Mouse (Mus musculus) testis, postnatal 10 days (tissue): ENCODE data around the gene Wdfy3.
A peak's percentile ranks its signal among the peaks of the same experiment; 100 is the strongest.
"Not testable (repeated sequence)": the region's sequence is repeated elsewhere in the genome, so short reads cannot be mapped to it uniquely, and the experiment has no call there.

ENCODE experiments used
- DNase-seq: peaks from one replicate; pipeline ENCODE4 v3.0.0; 2021; ENCODE audit warnings: low spot score

Gene Wdfy3

GRCm38 (mm10) chr5:101945731-101946130, 124.0 kb downstream of the Wdfy3 start:
- no peak for DNase-seq

GRCm38 (mm10) chr5:101937909-101938596, 131.7 kb downstream of the Wdfy3 start:
- no peak for DNase-seq

- DNase-seq = no peak
Observed at GRCm38 (mm10) chr5:101937362-101937761, 132.4 kb downstream of the Wdfy3 start.

- no peak for DNase-seq
Observed at GRCm38 (mm10) chr5:101935893-101936292, 133.8 kb downstream of the Wdfy3 start.

- no peak for DNase-seq
Observed at GRCm38 (mm10) chr5:101934629-101935028, 135.1 kb downstream of the Wdfy3 start.

- DNase-seq = no peak
Observed at GRCm38 (mm10) chr5:101932971-101933810, 136.5 kb downstream of the Wdfy3 start.

GRCm38 (mm10) chr5:101931997-101932396, 137.7 kb downstream of the Wdfy3 start:
- no peak for DNase-seq

GRCm38 (mm10) chr5:101926311-101926710, 143.4 kb downstream of the Wdfy3 start:
- DNase-seq = no peak

GRCm38 (mm10) chr5:101923710-101924109, 146.0 kb downstream of the Wdfy3 start:
- no peak for DNase-seq

- DNase-seq = no peak
Observed at GRCm38 (mm10) chr5:101919559-101919958, 150.2 kb downstream of the Wdfy3 start.

- peak; percentile 19 for DNase-seq
Observed at GRCm38 (mm10) chr5:101909468-101909867, 160.3 kb downstream of the Wdfy3 start.

GRCm38 (mm10) chr5:101905624-101906023, 164.1 kb downstream of the Wdfy3 start:
- DNase-seq = no peak

- DNase-seq = not testable (repeated sequence)
Observed at GRCm38 (mm10) chr5:101904841-101905240, 164.9 kb downstream of the Wdfy3 start.

GRCm38 (mm10) chr5:101902686-101903085, 167.0 kb downstream of the Wdfy3 start:
- no peak for DNase-seq

- no peak for DNase-seq
Observed at GRCm38 (mm10) chr5:101899981-101900380, 169.7 kb downstream of the Wdfy3 start.

GRCm38 (mm10) chr5:101896784-101897183, 172.9 kb downstream of the Wdfy3 start:
- no peak for DNase-seq

GRCm38 (mm10) chr5:101895717-101896645, 173.7 kb downstream of the Wdfy3 start:
- no peak for DNase-seq

GRCm38 (mm10) chr5:101895119-101895518, 174.6 kb downstream of the Wdfy3 start:
- DNase-seq = no peak

- DNase-seq = peak; percentile 54
Observed at GRCm38 (mm10) chr5:101893820-101894515, 175.8 kb downstream of the Wdfy3 start.

- DNase-seq = no peak
Observed at GRCm38 (mm10) chr5:101891694-101892416, 177.9 kb downstream of the Wdfy3 start.

GRCm38 (mm10) chr5:101887989-101888388, 181.7 kb downstream of the Wdfy3 start:
- DNase-seq = no peak
